Mouse (Mus musculus): ENCODE data around the gene Fgfr2. TPM values are rescaled to one million over a fixed set of nuclear protein-coding genes. Genes with fewer than 3 reads are reported as not detected.

The Fgfr2 gene
- total RNA-seq, 2 experiments from 2014 or later, result 0.26 to 0.51 TPM

GRCm38 (mm10) chr7:132600926-132601325 lies 522.2 kb downstream of the Fgfr2 start:
- ATAC-seq (ENCODE audit: poor library complexity, severe bottlenecking), result no peak

- ATAC-seq (ENCODE audit: poor library complexity, severe bottlenecking), result no peak
Observed at GRCm38 (mm10) chr7:132600026-132600425, 523.1 kb downstream of the Fgfr2 start.

DNA sequence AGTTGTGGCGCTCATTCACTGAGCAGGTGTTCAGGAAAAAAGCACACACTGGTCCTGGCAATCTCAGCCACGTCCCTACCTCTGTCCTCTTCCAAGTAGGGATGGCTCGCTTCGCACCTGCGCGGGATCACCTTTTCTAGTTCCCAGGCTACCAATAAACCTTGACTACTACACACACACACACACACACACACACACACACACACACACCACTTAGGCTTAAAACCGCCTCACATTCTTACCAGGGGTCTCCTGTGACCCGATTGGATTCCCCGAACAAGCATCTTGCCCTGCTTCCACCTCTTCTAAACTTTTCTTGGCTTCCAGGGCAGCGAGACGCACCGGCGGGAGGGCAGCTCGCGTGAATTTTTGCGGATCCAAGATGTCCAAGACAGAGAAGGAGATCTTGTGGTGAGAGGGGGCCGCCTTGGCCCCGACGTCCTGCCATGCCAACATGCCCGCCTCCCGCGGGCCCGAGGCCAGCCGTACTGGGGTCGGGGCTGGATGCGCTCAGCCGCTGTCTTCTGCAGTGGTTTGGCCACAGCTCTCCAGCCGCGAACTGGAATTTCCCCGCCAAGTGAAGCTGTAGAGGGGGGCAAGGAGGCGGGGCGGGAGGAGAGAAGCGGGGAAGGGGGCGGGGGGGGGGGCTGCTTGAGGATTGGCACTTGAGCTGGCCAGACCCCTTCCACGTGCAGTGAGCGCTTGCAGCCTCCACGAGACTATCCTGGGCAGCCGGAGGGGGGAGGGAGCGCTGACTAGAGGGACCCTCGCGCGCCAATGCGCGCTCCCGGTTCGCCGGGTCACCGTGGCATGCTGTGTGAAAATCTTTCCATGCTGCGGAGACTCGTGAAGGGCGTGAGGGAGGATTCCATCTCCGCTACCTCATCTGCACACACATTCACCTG lies 523.8 kb downstream of the Fgfr2 start, which contains the start of gene Nkx1-2:
Gene Nkx1-2 (minus strand): TSS at position 567 of the 905 bp plus-strand sequence.
- no peak for ATAC-seq (ENCODE audit: poor library complexity, severe bottlenecking)

- ATAC-seq (ENCODE audit: poor library complexity, severe bottlenecking), result no peak
Observed at GRCm38 (mm10) chr7:132597251-132598041, 525.7 kb downstream of the Fgfr2 start.

DNA sequence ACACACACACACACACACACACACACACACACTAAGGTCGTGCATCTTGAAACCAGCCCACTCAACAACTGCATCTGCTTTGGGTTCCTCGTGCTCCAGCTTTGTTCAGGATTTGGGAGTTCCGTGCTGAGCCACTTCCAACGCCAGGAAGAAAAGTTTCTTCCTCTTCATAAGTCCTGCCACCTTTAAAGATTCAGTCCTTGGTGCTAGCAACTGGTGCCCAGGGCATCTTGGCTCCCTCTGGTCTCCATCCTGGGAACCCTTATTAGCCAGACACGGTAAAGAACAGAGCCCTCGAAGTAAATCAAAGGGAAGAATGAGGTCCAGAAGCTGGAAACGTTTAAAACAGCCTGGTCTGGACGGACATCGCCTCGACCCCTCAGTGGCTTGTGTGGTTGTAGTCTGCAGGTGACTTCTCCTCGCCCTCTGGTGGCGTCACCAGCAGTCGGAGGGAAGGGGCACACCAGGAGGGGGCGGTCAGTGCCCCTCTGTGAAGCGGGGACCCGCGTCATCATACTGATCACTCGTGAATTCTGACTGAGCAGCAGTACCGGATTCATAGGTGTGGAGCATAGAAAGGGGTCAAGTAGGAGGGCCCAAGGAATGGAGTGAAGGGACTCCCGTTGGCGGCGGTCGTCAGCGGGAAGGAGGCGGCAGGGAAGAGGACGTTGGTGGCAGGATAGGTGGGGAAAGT lies 526.4 kb downstream of the Fgfr2 start:
- ATAC-seq (ENCODE audit: poor library complexity, severe bottlenecking), result peak; percentile 27; the same call in 1 of the 2 replicates

GRCm38 (mm10) chr7:132595787-132596186 lies 527.4 kb downstream of the Fgfr2 start:
- no peak for ATAC-seq (ENCODE audit: poor library complexity, severe bottlenecking)

GRCm38 (mm10) chr7:132594325-132594724 lies 528.8 kb downstream of the Fgfr2 start:
- no peak for ATAC-seq (ENCODE audit: poor library complexity, severe bottlenecking)

DNA sequence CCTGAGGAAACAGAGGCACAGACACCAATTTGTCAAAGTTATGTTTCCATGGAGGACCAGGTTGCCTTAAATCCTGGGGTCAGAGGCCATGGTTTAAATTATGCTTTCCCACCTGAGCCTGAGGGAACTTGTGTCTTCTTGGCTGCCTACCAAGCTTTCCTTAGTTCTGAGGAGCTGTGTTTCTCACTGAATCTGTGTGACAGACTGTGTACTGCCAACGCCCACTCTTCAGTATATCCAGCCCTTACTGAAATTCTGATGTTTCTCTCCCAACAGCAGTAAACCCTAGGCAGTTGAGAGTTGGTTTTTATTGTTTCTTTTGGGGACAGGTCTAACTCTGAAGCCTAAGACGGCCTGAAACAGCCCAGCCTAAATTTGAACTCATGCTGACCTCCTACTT lies 529.4 kb downstream of the Fgfr2 start:
- ATAC-seq (ENCODE audit: poor library complexity, severe bottlenecking), result no peak

- ATAC-seq (ENCODE audit: poor library complexity, severe bottlenecking), result no peak
Observed at GRCm38 (mm10) chr7:132589610-132590009, 533.5 kb downstream of the Fgfr2 start.

GRCm38 (mm10) chr7:132587167-132587566 lies 536.0 kb downstream of the Fgfr2 start:
- ATAC-seq (ENCODE audit: poor library complexity, severe bottlenecking), result no peak

DNA sequence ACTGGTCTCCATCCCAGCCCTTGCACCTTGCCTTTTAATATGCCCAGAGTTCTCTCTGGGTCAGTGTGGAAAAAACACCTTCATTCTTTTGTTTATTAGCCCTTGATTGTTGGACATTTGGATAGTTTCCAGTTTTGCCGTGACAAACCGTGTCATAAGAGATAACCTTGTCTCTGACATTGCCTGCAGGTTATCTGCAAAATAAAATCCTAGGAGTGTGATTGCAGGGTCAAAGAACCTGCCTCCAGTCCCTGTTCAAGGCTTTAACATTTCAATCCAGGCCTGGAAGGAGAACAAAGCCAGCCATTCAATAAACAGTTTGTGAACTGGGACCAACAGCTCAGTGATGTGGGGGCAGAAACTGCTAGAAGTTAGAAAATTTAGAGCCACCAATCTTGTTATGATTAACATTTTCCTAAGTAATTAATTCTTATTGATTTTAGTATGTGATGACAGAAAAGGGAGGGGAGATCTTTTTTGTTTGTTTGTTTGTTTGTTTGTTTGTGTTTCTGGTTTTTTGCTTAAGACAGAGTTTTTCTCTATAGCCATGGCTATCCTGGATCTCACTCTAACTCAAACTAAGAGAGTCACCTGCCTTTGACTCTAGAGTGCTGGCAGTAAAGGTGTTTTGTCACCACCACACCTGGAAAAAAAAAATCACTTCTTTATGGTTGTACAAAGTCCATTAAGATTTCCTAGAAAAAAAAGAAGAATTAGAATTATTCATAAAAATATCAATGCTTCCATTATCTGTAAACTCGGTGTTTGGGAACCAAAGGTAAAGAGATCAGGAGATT lies 537.3 kb downstream of the Fgfr2 start:
- ATAC-seq (ENCODE audit: poor library complexity, severe bottlenecking), result no peak

DNA sequence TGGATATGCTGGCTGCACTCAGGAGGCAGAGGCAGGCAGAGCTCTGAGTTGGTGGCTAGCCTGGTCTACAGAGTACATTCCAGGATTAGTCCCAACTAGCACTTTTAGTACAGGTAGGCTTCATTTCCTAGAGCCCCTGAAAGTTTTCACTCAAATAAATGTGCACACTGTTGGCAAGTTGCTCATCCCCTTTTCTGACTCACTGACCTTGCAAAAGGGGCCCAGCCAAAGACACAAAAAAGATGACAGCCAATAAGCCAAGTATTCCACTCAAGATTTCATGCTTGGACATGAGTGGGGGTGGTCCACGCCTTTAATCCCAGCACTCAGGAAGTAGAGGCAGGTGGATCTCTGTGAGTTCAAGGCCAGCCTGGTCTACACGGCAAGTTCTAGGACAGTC lies 541.7 kb downstream of the Fgfr2 start:
- no peak for ATAC-seq (ENCODE audit: poor library complexity, severe bottlenecking)

DNA sequence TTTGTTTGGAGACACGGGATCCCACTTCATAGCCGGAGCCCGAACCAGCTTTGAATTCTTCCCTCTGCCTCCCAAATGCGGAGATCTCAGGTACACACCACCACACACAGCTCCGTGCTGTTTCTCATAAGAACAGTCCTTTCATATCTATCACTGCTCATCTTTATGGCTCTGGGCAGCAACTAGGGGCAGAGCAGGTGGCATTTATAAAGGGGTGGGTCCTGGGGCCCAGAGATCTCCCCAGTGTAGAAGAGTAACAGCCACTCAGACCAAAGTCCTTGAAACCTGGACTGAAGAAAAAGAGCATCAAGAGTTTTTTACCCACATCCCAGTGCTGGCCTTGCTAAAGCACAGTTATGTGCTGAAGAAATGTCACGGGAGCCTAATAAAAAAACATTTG lies 542.6 kb downstream of the Fgfr2 start:
- ATAC-seq (ENCODE audit: poor library complexity, severe bottlenecking), result no peak

DNA sequence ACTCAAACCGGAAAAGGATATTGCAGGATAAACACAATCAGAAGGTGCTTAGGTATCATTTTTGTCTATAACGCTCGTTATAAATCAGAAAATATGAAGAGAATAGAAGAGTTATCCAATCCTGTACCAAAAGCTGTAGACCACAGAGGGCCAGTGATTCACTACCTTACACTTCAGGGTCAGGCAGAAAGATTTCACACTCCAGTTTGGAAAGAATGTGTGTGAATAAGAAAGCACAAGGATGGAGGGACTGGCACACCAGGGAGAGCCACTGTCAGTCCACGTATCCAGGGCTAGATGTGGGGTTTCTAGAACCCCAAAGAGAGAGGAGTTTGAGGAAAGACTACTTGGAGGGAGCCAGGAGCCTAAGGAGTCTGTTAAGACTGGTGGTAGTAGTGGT lies 546.3 kb downstream of the Fgfr2 start:
- no peak for ATAC-seq (ENCODE audit: poor library complexity, severe bottlenecking)

DNA sequence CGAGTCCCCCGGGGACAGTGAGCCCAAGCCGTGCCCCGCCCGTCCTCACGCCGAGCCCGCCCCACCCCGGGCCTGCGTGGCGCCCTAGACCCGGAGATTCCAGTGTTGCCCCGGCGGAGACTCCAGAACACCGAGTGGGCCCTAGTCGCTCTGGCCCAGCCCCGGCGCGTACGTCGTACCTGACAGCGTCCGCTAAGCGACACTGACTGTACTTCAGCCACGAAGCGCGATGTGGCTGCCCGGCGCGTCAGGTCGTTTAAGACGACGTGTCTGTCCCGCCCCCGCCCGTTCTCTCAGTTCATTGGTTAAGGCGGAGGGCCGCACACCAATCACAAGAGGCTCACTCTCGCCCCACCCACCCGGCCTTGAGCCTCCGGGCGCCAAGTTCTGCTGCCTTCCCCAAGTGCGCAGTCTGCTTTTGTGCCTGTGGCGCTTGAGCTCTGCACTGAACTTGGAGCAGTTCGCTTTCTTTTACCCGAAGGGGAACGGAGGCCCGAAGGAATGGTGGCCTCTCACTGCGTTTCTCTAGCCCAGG lies 547.0 kb downstream of the Fgfr2 start, which contains the start of gene Oat:
Gene Oat (minus strand): TSS at position 283 of the 535 bp plus-strand sequence.
- peak; percentile 94 for ATAC-seq (ENCODE audit: poor library complexity, severe bottlenecking)

GRCm38 (mm10) chr7:132575623-132576022 lies 547.5 kb downstream of the Fgfr2 start:
- ATAC-seq (ENCODE audit: poor library complexity, severe bottlenecking), result peak; percentile 80

- no peak for ATAC-seq (ENCODE audit: poor library complexity, severe bottlenecking)
Observed at GRCm38 (mm10) chr7:132574646-132575045, 548.5 kb downstream of the Fgfr2 start.

- ATAC-seq (ENCODE audit: poor library complexity, severe bottlenecking), result no peak
Observed at GRCm38 (mm10) chr7:132573205-132573604, 549.9 kb downstream of the Fgfr2 start.

- ATAC-seq (ENCODE audit: poor library complexity, severe bottlenecking), result no peak
Observed at GRCm38 (mm10) chr7:132572738-132573137, 550.4 kb downstream of the Fgfr2 start.

- ATAC-seq (ENCODE audit: poor library complexity, severe bottlenecking), result no peak
Observed at GRCm38 (mm10) chr7:132571481-132571880, 551.7 kb downstream of the Fgfr2 start.
